Mouse (Mus musculus): ENCODE data around the gene Fam205c. TPM values are rescaled to one million over a fixed set of nuclear protein-coding genes. Genes with fewer than 3 reads are reported as not detected.

Gene Fam205c
- under 1 TPM in 1 of 2 experiments, not detected in 1; 0.36 TPM for polyA plus RNA-seq (2017; shearing (Covaris generic))

GRCm38 (mm10) chr4:42874134-42874533 is at the start of gene Fam205c:
TSS of gene Fam205c (minus strand) at chr4:42874234.

GRCm38 (mm10) chr4:42916617-42917401 is 42.8 kb upstream of the Fam205c start, which contains the start of gene Phf24:
TSS of gene Phf24 (plus strand) at chr4:42916660.

GRCm38 (mm10) chr4:42856671-42857070 is 17.4 kb downstream of the Fam205c start, which contains the start of gene Gm12394:
TSS of gene Gm12394 (minus strand) at chr4:42856771.

GRCm38 (mm10) chr4:42853788-42854187 is 20.2 kb downstream of the Fam205c start, which contains the start of gene Fam205a1:
TSS of gene Fam205a1 (minus strand) at chr4:42853888.

Other genes with a start within 250 kb of the Fam205c start
- gene Gm2564, start 244.5 kb downstream of the Fam205c start, polyA plus RNA-seq (2017; shearing (Covaris generic)) = under 1 TPM in 1 of 2 experiments, not detected in 1; 0.39 TPM
- gene Ccl27b, start 219.0 kb downstream of the Fam205c start, polyA plus RNA-seq (2017; shearing (Covaris generic)) = not detected
- not detected for gene Il11ra2, start 212.3 kb downstream of the Fam205c start, polyA plus RNA-seq (2017; shearing (Covaris generic))
- under 1 TPM in 1 of 2 experiments, not detected in 1; 0.32 TPM for gene 4930578G10Rik, start 138.7 kb downstream of the Fam205c start, polyA plus RNA-seq (2017; shearing (Covaris generic))
- gene Ccl19, start 117.7 kb downstream of the Fam205c start, polyA plus RNA-seq (2017; shearing (Covaris generic)) = under 1 TPM in 1 of 2 experiments, not detected in 1; 0.31 TPM
- not detected for gene Ccl21a, start 100.2 kb downstream of the Fam205c start, polyA plus RNA-seq (2017; shearing (Covaris generic))
- gene Fam205a1, start 20.3 kb downstream of the Fam205c start, polyA plus RNA-seq (2017; shearing (Covaris generic)) = not detected
- gene Gm12394, start 17.5 kb downstream of the Fam205c start, polyA plus RNA-seq (2017; shearing (Covaris generic)) = under 1 TPM; 0.10 to 0.12 TPM
- under 1 TPM; 0.10 to 0.36 TPM for gene Phf24, start 42.4 kb upstream of the Fam205c start, polyA plus RNA-seq (2017; shearing (Covaris generic))
- gene Dnajb5, start 75.6 kb upstream of the Fam205c start, polyA plus RNA-seq (2017; shearing (Covaris generic)) = 10 to 100 TPM; 11.1 to 13.6 TPM
- gene 1700022I11Rik, start 95.4 kb upstream of the Fam205c start, polyA plus RNA-seq (2017; shearing (Covaris generic)) = under 1 TPM in 1 of 2 experiments, not detected in 1; 0.42 TPM
- 100 to 1,000 TPM; 311 to 420 TPM for gene Vcp, start 126.3 kb upstream of the Fam205c start, polyA plus RNA-seq (2017; shearing (Covaris generic))
- gene Fancg, start 136.3 kb upstream of the Fam205c start, polyA plus RNA-seq (2017; shearing (Covaris generic)) = 10 to 100 TPM; 22.2 to 26.7 TPM
- gene Pigo, start 151.6 kb upstream of the Fam205c start, polyA plus RNA-seq (2017; shearing (Covaris generic)) = 10 to 100 TPM; 27.7 to 33.8 TPM
- gene Stoml2, start 157.5 kb upstream of the Fam205c start, polyA plus RNA-seq (2017; shearing (Covaris generic)) = 100 to 1,000 TPM; 140 to 169 TPM
- 10 to 100 TPM in 1 of 2 experiments, 1 to 10 TPM in 1; 6.0 to 10.6 TPM for gene Fam214b, start 172.0 kb upstream of the Fam205c start, polyA plus RNA-seq (2017; shearing (Covaris generic))
- gene Unc13b, start 184.7 kb upstream of the Fam205c start, polyA plus RNA-seq (2017; shearing (Covaris generic)) = under 1 TPM in 1 of 2 experiments, not detected in 1; 0.28 TPM